Mouse (Mus musculus): ENCODE data around the gene Oprm1.

- TF ChIP-seq POLR2A (IDR thresholded peaks at IDR 0.05; ENCODE audit: borderline replicate concordance, insufficient read depth, low read length) (no peak), CTCF (IDR thresholded peaks at IDR 0.05; ENCODE audit: borderline replicate concordance, insufficient read depth, low read depth, low read length) (no peak)
These were observed 221.5 kb downstream of the Oprm1 start for GRCm38 (mm10) chr10:6979789-6980188.
